Mouse (Mus musculus) ES-Bruce4 (cell line): ENCODE measurements at regions not wholly inside any gene's neighbourhood (a gene's known extent, or its start where the extent isn't known, plus 50 kb on each side); places are given as distances from the start of the nearest gene placed in this dataset.

Experiments
- H3K27ac ChIP-seq: 2 replicates; pipeline ENCODE4 v1.5.1; 2012; ENCODE audit warnings: low read length, inconsistent platforms; ENCODE audit not compliant: insufficient read depth
- H3K27me3 ChIP-seq: 2 replicates; pipeline ENCODE4 v1.6.1; 2012; ENCODE audit warnings: mild to moderate bottlenecking, low read length, inconsistent platforms; ENCODE audit not compliant: control insufficient read depth, poor library complexity, insufficient read depth, severe bottlenecking
- H3K36me3 ChIP-seq: 2 replicates; pipeline ENCODE4 v1.6.1; 2012; ENCODE audit warnings: inconsistent platforms, mild to moderate bottlenecking, low read length, moderate library complexity; ENCODE audit not compliant: control insufficient read depth, poor library complexity, insufficient read depth, severe bottlenecking
- H3K4me1 ChIP-seq: one replicate; pipeline ENCODE4 v1.8.1; 2011; ENCODE audit warnings: low read length; ENCODE audit not compliant: control insufficient read depth, insufficient read depth
- H3K4me3 ChIP-seq: 2 replicates; pipeline ENCODE4 v1.5.1; 2011; ENCODE audit warnings: low read depth, mild to moderate bottlenecking, low read length
- H3K9ac ChIP-seq: 2 replicates; pipeline ENCODE4 v1.6.1; 2012; ENCODE audit warnings: low read depth, mild to moderate bottlenecking, inconsistent platforms; ENCODE audit not compliant: poor library complexity, severe bottlenecking
- H3K9me3 ChIP-seq: replicated peaks from 2 replicates; pipeline ENCODE4 v1.6.1; 2012; ENCODE audit warnings: mild to moderate bottlenecking, low read length, inconsistent platforms; ENCODE audit not compliant: control insufficient read depth, poor library complexity, insufficient read depth, severe bottlenecking
- CTCF ChIP-seq: IDR thresholded peaks from one replicate; pipeline ENCODE4 v1.8.1; 2011; ENCODE audit warnings: low read depth, low read length
- EP300 ChIP-seq: IDR thresholded peaks from 2 replicates; pipeline ENCODE4 v1.6.1; 2011; ENCODE audit warnings: low read depth, low read length; ENCODE audit not compliant: insufficient read depth
- POLR2A ChIP-seq: IDR thresholded peaks from one replicate; pipeline ENCODE4 v1.8.1; 2011; ENCODE audit warnings: low read length; ENCODE audit not compliant: insufficient read depth

GRCm38 (mm10) chr13:97454715-97455114, 213.8 kb downstream of the Enc1 start:
- H3K27me3 ChIP-seq: no peaks in the 10 kb centered on the region
- TF ChIP-seq CTCF (no peak), POLR2A (no peak), EP300 (no peak)
- peaks cover 2% of the 10 kb centered on the region for H3K4me1 ChIP-seq
- no peak overlapping the region for H3K9ac ChIP-seq
- no peaks in the 10 kb centered on the region for H3K9me3 ChIP-seq
- H3K27ac ChIP-seq: no peak overlapping the region
- H3K36me3 ChIP-seq: no peaks in the 10 kb centered on the region
- H3K4me3 ChIP-seq: no peak overlapping the region

GRCm38 (mm10) chr13:97453469-97453868, 212.6 kb downstream of the Enc1 start:
- Histone ChIP-seq H3K4me1 (peaks cover 2% of the 10 kb centered on the region), H3K9ac (no peak overlapping the region), H3K36me3 (no peaks in the 10 kb centered on the region)

DNA sequence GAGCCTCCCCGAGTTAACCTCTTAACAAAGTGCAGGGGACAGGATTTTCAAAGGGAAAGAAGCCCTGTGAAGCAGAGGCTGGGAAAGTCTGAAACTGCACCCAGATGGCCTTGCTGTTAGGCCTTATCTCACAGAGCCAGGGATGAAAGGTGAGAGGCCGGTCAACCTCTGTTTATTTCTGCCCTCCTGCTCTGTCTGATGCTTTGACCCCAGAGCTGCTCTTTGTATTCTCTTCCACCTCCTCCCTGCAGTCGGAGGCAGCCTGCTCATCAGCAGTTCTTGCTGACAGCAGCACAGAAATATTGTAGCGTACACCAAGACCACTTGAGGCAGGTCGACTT, 212.2 kb downstream of the Enc1 start:
- H3K27ac ChIP-seq: no peak overlapping the region

More at GRCm38 (mm10) chr13:97453469-97453868, 212.6 kb downstream of the Enc1 start:
- Histone ChIP-seq H3K4me3 (no peak overlapping the region), H3K27ac (no peak overlapping the region), H3K9me3 (no peaks in the 10 kb centered on the region), H3K27me3 (no peaks in the 10 kb centered on the region)
- TF ChIP-seq CTCF (no peak), POLR2A (no peak), EP300 (no peak)

GRCm38 (mm10) chr13:97452386-97453089, 211.6 kb downstream of the Enc1 start:
- no peak overlapping the region for H3K27ac ChIP-seq
- TF ChIP-seq CTCF (no peak), POLR2A (no peak), EP300 (no peak)
- H3K9ac ChIP-seq: no peak overlapping the region
- H3K4me3 ChIP-seq: no peak overlapping the region
- H3K36me3 ChIP-seq: no peaks in the 10 kb centered on the region
- H3K27me3 ChIP-seq: no peaks in the 10 kb centered on the region
- peaks cover 2% of the 10 kb centered on the region for H3K4me1 ChIP-seq
- no peaks in the 10 kb centered on the region for H3K9me3 ChIP-seq

More for the DNA sequence above, 212.2 kb downstream of the Enc1 start:
- peaks cover 2% of the 10 kb centered on the region for H3K4me1 ChIP-seq
- TF ChIP-seq CTCF: no peak
- TF ChIP-seq POLR2A: no peak
- TF ChIP-seq EP300: no peak
- H3K9ac ChIP-seq: no peak overlapping the region
- no peak overlapping the region for H3K4me3 ChIP-seq
- no peaks in the 10 kb centered on the region for H3K36me3 ChIP-seq
- no peaks in the 10 kb centered on the region for H3K9me3 ChIP-seq
- H3K27me3 ChIP-seq: no peaks in the 10 kb centered on the region

DNA sequence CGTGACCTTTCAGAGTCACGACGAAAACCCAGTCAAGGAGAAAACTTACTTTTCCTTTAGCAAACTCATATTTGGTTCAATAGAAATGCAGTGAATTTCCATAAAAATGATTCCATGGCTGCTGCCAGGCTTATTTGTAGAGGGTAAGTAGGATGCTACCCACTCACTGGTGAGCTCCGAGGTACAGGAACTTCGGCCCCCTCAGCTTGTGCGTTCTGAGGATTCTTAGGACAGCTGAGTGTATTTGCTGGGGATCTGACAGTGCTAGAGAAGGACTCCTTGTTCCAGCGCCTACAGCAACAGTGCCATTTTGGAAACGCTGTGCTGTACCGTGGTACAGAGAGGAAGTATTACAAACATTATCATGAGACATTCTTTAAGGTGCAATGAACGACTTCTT, 210.4 kb downstream of the Enc1 start:
- Histone ChIP-seq H3K4me1 (peaks cover 2% of the 10 kb centered on the region), H3K9ac (no peak overlapping the region), H3K36me3 (no peaks in the 10 kb centered on the region), H3K4me3 (no peak overlapping the region), H3K27me3 (no peaks in the 10 kb centered on the region), H3K9me3 (no peaks in the 10 kb centered on the region), H3K27ac (no peak overlapping the region)
- TF ChIP-seq CTCF (no peak), EP300 (no peak), POLR2A (no peak)

DNA sequence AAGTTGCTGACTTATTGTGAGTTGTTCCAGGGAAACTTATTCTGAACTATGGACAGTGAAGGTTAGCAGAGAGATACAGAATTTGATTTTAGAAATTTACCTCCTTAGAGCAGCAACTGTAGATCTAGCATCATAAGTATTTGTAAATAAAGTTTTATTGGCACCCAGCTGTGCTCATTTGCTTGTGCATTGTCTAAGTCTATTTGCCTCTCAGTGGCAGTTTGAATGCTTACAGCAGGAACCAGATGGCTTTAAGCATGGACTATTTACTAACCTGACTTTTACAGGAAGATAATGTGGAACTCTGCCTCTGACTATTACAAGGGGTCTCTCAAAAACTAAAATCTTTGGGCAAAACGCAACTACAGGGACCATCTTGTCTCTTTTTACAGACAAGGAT, 207.2 kb downstream of the Enc1 start:
- no peak for TF ChIP-seq CTCF
- no peak for TF ChIP-seq EP300
- TF ChIP-seq POLR2A: no peak
- H3K9me3 ChIP-seq: no peaks in the 10 kb centered on the region
- H3K36me3 ChIP-seq: no peaks in the 10 kb centered on the region
- H3K27ac ChIP-seq: no peak overlapping the region
- H3K4me3 ChIP-seq: no peak overlapping the region
- H3K9ac ChIP-seq: no peak overlapping the region
- no peaks in the 10 kb centered on the region for H3K4me1 ChIP-seq
- H3K27me3 ChIP-seq: no peaks in the 10 kb centered on the region
